Mouse (Mus musculus) embryonic facial prominence, embryonic 11.5 days (tissue): ENCODE data around the gene Cnfn. TPM values are rescaled to one million over a fixed set of nuclear protein-coding genes. Genes with fewer than 3 reads are reported as not detected.
A peak's percentile ranks its signal among the peaks of the same experiment; 100 is the strongest.

Experiments used
- ATAC-seq: fragments of 200-750 bp; cut with Nextera tagmentation; replicated peaks from 2 replicates; pipeline ENCODE4 v1.8.0; 2017; ENCODE audit warnings: low read depth; ENCODE audit not compliant: insufficient number of reproducible peaks, low FRiP score, low TSS enrichment
- DNase-seq: peaks from one replicate; pipeline ENCODE4 v3.0.0-alpha.2; 2015; ENCODE audit warnings: low spot score
- H3K27ac ChIP-seq: fragments of 300-500 bp; sonication (generic); replicated peaks from 2 replicates; pipeline ENCODE4 v1.5.1; 2014; ENCODE audit warnings: mild to moderate bottlenecking, low read depth, low read length, control low read depth
- H3K27me3 ChIP-seq: fragments of 300-500 bp; sonication (generic); 2 replicates; pipeline ENCODE4 v1.6.1; 2014; ENCODE audit warnings: mild to moderate bottlenecking, low read length, moderate library complexity, mixed read lengths; ENCODE audit not compliant: control insufficient read depth, insufficient read depth
- H3K36me3 ChIP-seq: fragments of 300-500 bp; sonication (generic); replicated peaks from 2 replicates; pipeline ENCODE4 v1.6.1; 2014; ENCODE audit warnings: low read depth, mild to moderate bottlenecking, low read length, moderate library complexity, mixed read lengths; ENCODE audit not compliant: control insufficient read depth, insufficient read depth
- H3K4me1 ChIP-seq: fragments of 300-500 bp; sonication (generic); 2 replicates; pipeline ENCODE4 v1.6.1; 2014; ENCODE audit warnings: low read length, mixed read lengths; ENCODE audit not compliant: control insufficient read depth, insufficient read depth
- H3K4me2 ChIP-seq: fragments of 300-500 bp; sonication (generic); 2 replicates; pipeline ENCODE4 v1.6.1; 2014; ENCODE audit warnings: low read depth, mild to moderate bottlenecking, control low read depth, low read length, moderate library complexity
- H3K4me3 ChIP-seq: fragments of 300-500 bp; sonication (generic); 2 replicates; pipeline ENCODE4 v1.5.1; 2014; ENCODE audit warnings: low read depth, low read length, control low read depth
- H3K9ac ChIP-seq: fragments of 300-500 bp; sonication (generic); replicated peaks from 2 replicates; pipeline ENCODE4 v1.6.1; 2014; ENCODE audit warnings: mild to moderate bottlenecking, control low read depth, low read length
- H3K9me3 ChIP-seq: fragments of 300-500 bp; sonication (generic); replicated peaks from 2 replicates; pipeline ENCODE4 v1.6.1; 2016; ENCODE audit warnings: mild to moderate bottlenecking, low read length, inconsistent platforms, mixed read lengths; ENCODE audit not compliant: control insufficient read depth
- WGBS: fragments of 180-500 bp; shearing (Covaris S2); extraction: QIAGEN DNeasy Blood & Tissue Kit; methylation state at CpG from one replicate; pipeline ENCODE4 v1.1.7; 2014; 5-methylcytosine and 5-hydroxymethylcytosine counted together
- polyA plus RNA-seq: library from polyadenylated mRNA; unstranded; fragments of >200 nt; fragmentation: Nextera tagmentation; extraction: Ambion mirVana; gene quantifications from 2 replicates; pipeline ENCODE4 v1.2.1, GENCODE M21; 2014

Cnfn gene
- polyA plus RNA-seq, 1 experiment from 2014 or later: 0.60 TPM

DNA sequence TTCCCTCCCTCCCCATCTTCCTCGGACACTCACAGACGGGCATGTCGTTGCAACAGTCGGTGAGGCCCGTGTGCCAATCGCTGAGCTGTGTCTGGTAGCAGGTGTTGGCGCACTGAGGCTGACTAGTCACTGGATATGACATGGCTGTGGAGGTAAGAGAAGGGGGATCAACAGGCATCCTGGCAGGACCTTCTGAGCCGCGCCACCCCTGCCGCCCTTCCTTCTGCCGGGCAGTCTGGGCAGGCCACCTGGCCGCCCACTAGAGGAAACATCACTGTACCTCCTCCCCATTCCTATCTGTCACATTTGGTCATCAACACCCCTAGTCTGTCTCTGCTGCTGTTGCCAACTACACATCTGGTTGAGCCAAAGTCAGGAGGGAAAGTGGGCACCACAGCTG is 1.2 kb downstream of the Cnfn start:
- ATAC-seq (no peak), DNase-seq (no peak)
- Histone ChIP-seq H3K27me3 (peaks cover 27% of the 10 kb centered on the region), H3K4me1 (peaks cover 3% of the 10 kb centered on the region; the same call in 1 of the 2 replicates), H3K27ac (no peak overlapping the region), H3K4me3 (no peak overlapping the region), H3K9ac (no peak overlapping the region), H3K36me3 (no peaks in the 10 kb centered on the region; the same call in 1 of the 2 replicates), H3K4me2 (no peak overlapping the region), H3K9me3 (no peaks in the 10 kb centered on the region)
- WGBS: 21% methylated on average over 12 of the region's 12 CpGs

- peak overlapping the region; percentile 3; the same call in 1 of the 2 replicates for H3K4me3 ChIP-seq
- H3K27me3 ChIP-seq: peaks cover 27% of the 10 kb centered on the region
- H3K9ac ChIP-seq: no peak overlapping the region
- 3% methylated on average over 33 of the region's 33 CpGs for WGBS
- peaks cover 3% of the 10 kb centered on the region; the same call in 1 of the 2 replicates for H3K4me1 ChIP-seq
- DNase-seq (peak; percentile 45), ATAC-seq (no peak)
- H3K9me3 ChIP-seq: no peaks in the 10 kb centered on the region
- H3K27ac ChIP-seq: no peak overlapping the region
- no peaks in the 10 kb centered on the region; the same call in 1 of the 2 replicates for H3K36me3 ChIP-seq
- peak overlapping the region; percentile 21 for H3K4me2 ChIP-seq
Observed at GRCm38 (mm10) chr7:25367632-25368293, 1.8 kb downstream of the Cnfn start.

- WGBS: 22% methylated on average over 13 of the region's 13 CpGs
- DNase-seq (peak; percentile 25), ATAC-seq (0 out of 2 replicates have a peak, but pooled peaks have one; percentile 5)
- Histone ChIP-seq H3K27me3 (peaks cover 27% of the 10 kb centered on the region), H3K4me2 (no peak overlapping the region), H3K4me3 (no peak overlapping the region), H3K36me3 (peaks cover 6% of the 10 kb centered on the region), H3K9me3 (no peaks in the 10 kb centered on the region), H3K27ac (no peak overlapping the region), H3K4me1 (peaks cover 3% of the 10 kb centered on the region; the same call in 1 of the 2 replicates), H3K9ac (0 out of 2 replicates have a peak overlapping the region, but pooled peaks have one; percentile 22)
Observed at GRCm38 (mm10) chr7:25365937-25366625, 3.4 kb downstream of the Cnfn start.

DNA sequence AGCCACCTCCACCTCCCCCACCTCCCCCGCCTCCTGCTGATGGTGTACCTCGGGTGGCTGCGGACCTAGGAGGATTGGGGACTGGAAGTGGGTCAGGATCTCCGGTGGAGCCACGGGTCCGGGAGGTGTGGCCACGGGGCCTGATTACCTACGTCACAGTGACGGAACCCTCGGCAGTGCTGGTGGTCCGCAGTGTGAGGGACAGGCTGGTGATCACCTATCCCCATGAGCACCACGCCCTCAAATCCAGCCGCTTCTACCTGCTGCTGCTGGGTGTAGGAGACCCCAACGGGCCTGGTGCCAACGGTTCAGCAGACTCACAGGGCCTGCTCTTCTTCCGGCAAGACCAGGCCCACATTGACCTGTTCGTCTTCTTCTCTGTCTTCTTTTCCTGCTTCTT is 5.9 kb downstream of the Cnfn start:
- Histone ChIP-seq H3K4me3 (no peak overlapping the region), H3K4me2 (no peak overlapping the region), H3K27me3 (peaks cover 17% of the 10 kb centered on the region), H3K9ac (no peak overlapping the region), H3K9me3 (no peaks in the 10 kb centered on the region), H3K4me1 (peaks cover 3% of the 10 kb centered on the region; the same call in 1 of the 2 replicates), H3K36me3 (peaks cover 15% of the 10 kb centered on the region), H3K27ac (no peak overlapping the region)
- DNase-seq: no peak
- WGBS: 93% methylated on average over 17 of the region's 17 CpGs
- ATAC-seq: no peak

DNA sequence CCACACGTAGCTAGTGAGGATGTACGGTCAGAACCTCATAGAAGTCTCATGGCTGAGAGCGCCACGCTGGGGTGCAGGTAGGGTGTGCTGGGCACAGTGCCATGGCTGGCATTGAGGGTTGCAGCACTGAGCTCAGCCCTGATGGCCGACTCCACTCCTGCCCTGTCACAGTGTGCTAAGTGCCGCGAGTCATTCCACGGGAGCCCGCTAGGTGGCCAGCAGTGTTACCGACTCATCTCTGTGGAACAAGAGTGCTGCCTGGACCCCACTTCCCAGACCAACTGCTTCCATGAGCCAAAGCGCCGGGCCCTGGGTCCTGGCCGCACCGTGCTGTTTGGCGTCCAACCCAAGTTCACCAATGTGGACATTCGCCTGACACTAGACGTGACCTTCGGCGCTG is 6.4 kb downstream of the Cnfn start:
- Histone ChIP-seq H3K4me3 (no peak overlapping the region), H3K9me3 (no peaks in the 10 kb centered on the region), H3K9ac (no peak overlapping the region), H3K27me3 (peaks cover 13% of the 10 kb centered on the region), H3K4me2 (no peak overlapping the region), H3K36me3 (peaks cover 16% of the 10 kb centered on the region), H3K4me1 (peaks cover 3% of the 10 kb centered on the region; the same call in 1 of the 2 replicates), H3K27ac (no peak overlapping the region)
- no peak for DNase-seq
- no peak for ATAC-seq
- WGBS: 88% methylated on average over 19 of the region's 19 CpGs

DNA sequence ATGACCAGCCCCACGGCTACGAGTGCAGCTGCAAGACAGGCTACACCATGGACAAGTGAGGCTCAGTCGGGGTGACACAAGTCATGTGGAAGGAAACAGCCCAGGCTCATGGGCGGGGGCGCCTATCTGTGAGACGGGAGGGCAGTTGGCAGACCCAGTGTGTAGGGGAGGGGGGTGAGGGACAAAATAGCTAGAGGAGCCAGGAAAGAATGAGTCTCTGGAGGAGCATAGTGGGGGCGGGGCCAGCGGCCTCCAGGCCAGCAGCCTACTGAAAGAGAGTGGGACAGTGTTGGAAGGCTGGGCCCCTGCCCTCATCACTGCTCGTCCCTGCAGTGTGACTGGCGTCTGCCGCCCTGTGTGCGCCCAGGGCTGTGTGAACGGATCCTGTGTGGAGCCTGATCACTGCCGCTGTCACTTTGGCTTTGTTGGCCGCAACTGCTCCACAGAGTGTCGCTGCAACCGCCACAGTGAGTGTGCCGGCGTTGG is 10.8 kb downstream of the Cnfn start:
- Histone ChIP-seq H3K36me3 (peaks cover 18% of the 10 kb centered on the region), H3K4me3 (no peak overlapping the region), H3K27me3 (no peaks in the 10 kb centered on the region), H3K27ac (no peak overlapping the region; the same call in 1 of the 2 replicates), H3K9ac (no peak overlapping the region; the same call in 1 of the 2 replicates), H3K9me3 (no peaks in the 10 kb centered on the region), H3K4me2 (no peak overlapping the region), H3K4me1 (no peaks in the 10 kb centered on the region)
- ATAC-seq (peak; percentile 71), DNase-seq (no peak)
- WGBS: 68% methylated on average over 19 of the region's 19 CpGs

GRCm38 (mm10) chr7:25348861-25349260 is 20.7 kb downstream of the Cnfn start:
- Histone ChIP-seq H3K4me2 (no peak overlapping the region), H3K27me3 (no peaks in the 10 kb centered on the region), H3K27ac (no peak overlapping the region), H3K9me3 (no peaks in the 10 kb centered on the region), H3K4me3 (no peak overlapping the region), H3K36me3 (peaks cover 16% of the 10 kb centered on the region), H3K9ac (no peak overlapping the region), H3K4me1 (no peaks in the 10 kb centered on the region)
- ATAC-seq (no peak), DNase-seq (no peak)
- WGBS: 81% methylated on average over 8 of the region's 8 CpGs
